Mouse (Mus musculus): ENCODE data around the gene Gprin1. TPM values are rescaled to one million over a fixed set of nuclear protein-coding genes. Genes with fewer than 3 reads are reported as not detected.

Gene Gprin1
- total and polyA plus RNA-seq, 3 experiments: not detected

- peaks cover 7 to 40% of the 10 kb centered on the region in 2 experiments for H3K4me1 ChIP-seq (ENCODE audit: control insufficient read depth in 1 of 2, insufficient read depth in 2 of 2, low read length in 2 of 2)
- peak overlapping the region; percentile 87 for H3K4me3 ChIP-seq (ENCODE audit: control insufficient read depth in 1 of 2, insufficient read depth in 1 of 2, low read depth in 2 of 2, low read length in 2 of 2)
- peaks cover 2 to 38% of the 10 kb centered on the region in 2 experiments; a peak in 3 of 4 replicates for H3K36me3 ChIP-seq (ENCODE audit: control insufficient read depth in 1 of 2, insufficient read depth in 2 of 2, low read length in 2 of 2)
- no peaks in the 10 kb centered on the region for H3K9me3 ChIP-seq (replicated peaks; ENCODE audit: insufficient read depth, low read length)
- peak overlapping the region; percentile 90 for H3K9ac ChIP-seq (ENCODE audit: control insufficient read depth, low read depth, low read length, poor library complexity, severe bottlenecking)
- TF ChIP-seq RCOR1 (IDR thresholded peaks at IDR 0.05; ENCODE audit: low read depth, low read length): peak; percentile 50; the same call in 1 of the 2 replicates
- TF ChIP-seq POLR2A (IDR thresholded peaks at IDR 0.05; ENCODE audit: control insufficient read depth in 1 of 2, insufficient read depth in 1 of 2, low read depth in 1 of 2, low read length in 2 of 2, poor library complexity in 1 of 2): peak; percentile 65 to 77
- TF ChIP-seq BHLHE40 (IDR thresholded peaks at IDR 0.05; ENCODE audit: borderline replicate concordance, low read depth, low read length): peak; percentile 85
- TF ChIP-seq ZNF384 (IDR thresholded peaks at IDR 0.05; ENCODE audit: low read depth, low read length): no peak
- 0 out of 2 replicates have a peak, but pooled peaks have one; percentile 21 for TF ChIP-seq NELFE (IDR thresholded peaks at IDR 0.05; ENCODE audit: low read depth, low read length)
- peak; percentile 58 for TF ChIP-seq POLR2AphosphoS2 (IDR thresholded peaks at IDR 0.05; ENCODE audit: low read length)
- 0 out of 2 replicates have a peak, but pooled peaks have one; percentile 37 for TF ChIP-seq NRF1 (IDR thresholded peaks at IDR 0.05; ENCODE audit: insufficient read depth, low read depth, low read length, poor library complexity, severe bottlenecking)
- peak; percentile 94 for TF ChIP-seq ETS1 (IDR thresholded peaks at IDR 0.05; ENCODE audit: low read depth, low read length)
- TF ChIP-seq EP300 (IDR thresholded peaks at IDR 0.05; ENCODE audit: low read depth in 1 of 2, low read length in 2 of 2): 0 out of 4 replicates have a peak, but pooled peaks of 1 of the 2 experiments have one; percentile 17
- no peak for TF ChIP-seq CHD1 (IDR thresholded peaks at IDR 0.05; ENCODE audit: low read depth, low read length)
- 0 out of 2 replicates have a peak, but pooled peaks have one; percentile 26 for TF ChIP-seq ELF1 (IDR thresholded peaks at IDR 0.05; ENCODE audit: low read depth, low read length)
- peak; percentile 95 for TF ChIP-seq USF1 (IDR thresholded peaks at IDR 0.05; ENCODE audit: low read depth, low read length)
- TF ChIP-seq POLR2AphosphoS5 (IDR thresholded peaks at IDR 0.05; ENCODE audit: borderline replicate concordance, low read depth, low read length): 0 out of 2 replicates have a peak, but pooled peaks have one; percentile 28
- TF ChIP-seq USF2 (IDR thresholded peaks at IDR 0.05; ENCODE audit: borderline replicate concordance in 1 of 2, insufficient read depth in 1 of 2, low read depth in 1 of 2, low read length in 2 of 2): peak; percentile 45 to 79
- TF ChIP-seq MAX (IDR thresholded peaks at IDR 0.05; ENCODE audit: low read length): 0 out of 2 replicates have a peak, but pooled peaks have one; percentile 64
- no peak; the same call in none of the 2 replicates for TF ChIP-seq SIN3A (IDR thresholded peaks at IDR 0.05; ENCODE audit: low read length)
- TF ChIP-seq ZKSCAN1 (IDR thresholded peaks at IDR 0.05; ENCODE audit: low read depth, low read length): no peak
- TF ChIP-seq MYC (IDR thresholded peaks at IDR 0.05; ENCODE audit: low read depth, low read length): peak; percentile 71
- peak; percentile 56 for TF ChIP-seq MAZ (IDR thresholded peaks at IDR 0.05; ENCODE audit: low read depth, low read length)
- peak; percentile 55; the same call in 1 of the 2 replicates for TF ChIP-seq GABPA (IDR thresholded peaks at IDR 0.05; ENCODE audit: low read depth, low read length)
- 0 out of 2 replicates have a peak, but pooled peaks have one; percentile 46 for TF ChIP-seq E2F4 (IDR thresholded peaks at IDR 0.05; ENCODE audit: borderline replicate concordance, low read depth, low read length)
- TF ChIP-seq MXI1 (IDR thresholded peaks at IDR 0.05; ENCODE audit: low read depth, low read length): no peak; the same call in 1 of the 2 replicates
- TF ChIP-seq ZMIZ1 (IDR thresholded peaks at IDR 0.05; ENCODE audit: low read depth, low read length): peak; percentile 65
- peak; percentile 97 for DNase-seq (ENCODE audit: low read depth, low spot score)
- H3K27me3 ChIP-seq (ENCODE audit: control insufficient read depth in 1 of 2, insufficient read depth in 2 of 2, low read length in 2 of 2): no peaks in the 10 kb centered on the region
- peak overlapping the region; percentile 76 for H3K27ac ChIP-seq (ENCODE audit: control insufficient read depth, low read depth, low read length)
- peaks cover 57% of the 10 kb centered on the region for H3K79me2 ChIP-seq (ENCODE audit: control insufficient read depth, insufficient read depth, low read length, poor library complexity)
These were observed 61.9 kb downstream of the Gprin1 start for GRCm38 (mm10) chr13:54687575-54688424.
